Mouse (Mus musculus): ENCODE results near the gene Atrnl1. TPM values are rescaled to one million over a fixed set of nuclear protein-coding genes. Genes with fewer than 3 reads are reported as not detected.

Atrnl1 gene
- polyA plus RNA-seq, 1 experiment from 2014 or later = 1.8 TPM

DNA sequence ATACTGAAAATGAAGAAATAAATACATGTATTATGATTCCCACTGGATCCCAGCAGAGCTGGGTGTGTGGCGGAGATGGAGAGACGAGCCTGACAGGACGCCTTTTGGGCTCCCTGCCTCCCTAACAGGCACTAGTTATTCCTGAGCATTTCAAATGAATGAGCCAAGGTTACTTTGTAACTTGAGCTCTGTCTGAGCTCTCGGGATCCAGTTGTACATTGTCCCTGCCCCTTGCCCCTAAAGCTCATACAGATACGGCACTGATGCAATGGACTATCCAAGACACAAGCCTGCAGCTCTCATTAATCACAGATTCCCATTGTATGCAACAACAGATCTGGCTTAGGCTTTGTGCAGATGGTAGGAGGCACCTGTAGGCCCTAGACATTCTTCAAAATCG lies 464.4 kb downstream of the Atrnl1 start:
- no peak overlapping the region for H3K4me2 ChIP-seq
- H3K4me1 ChIP-seq = no peaks in the 10 kb centered on the region
- H3K36me3 ChIP-seq = no peaks in the 10 kb centered on the region
- H3K9ac ChIP-seq = no peak overlapping the region
- 59% methylated on average over 6 of the region's 6 CpGs for WGBS (ENCODE audit: insufficient replicate concordance)
- H3K27ac ChIP-seq = no peak overlapping the region
- no peaks in the 10 kb centered on the region for H3K27me3 ChIP-seq (replicated peaks)
- ATAC-seq = no peak
- H3K9me3 ChIP-seq (replicated peaks) = no peaks in the 10 kb centered on the region
- H3K4me3 ChIP-seq = no peak overlapping the region

DNA sequence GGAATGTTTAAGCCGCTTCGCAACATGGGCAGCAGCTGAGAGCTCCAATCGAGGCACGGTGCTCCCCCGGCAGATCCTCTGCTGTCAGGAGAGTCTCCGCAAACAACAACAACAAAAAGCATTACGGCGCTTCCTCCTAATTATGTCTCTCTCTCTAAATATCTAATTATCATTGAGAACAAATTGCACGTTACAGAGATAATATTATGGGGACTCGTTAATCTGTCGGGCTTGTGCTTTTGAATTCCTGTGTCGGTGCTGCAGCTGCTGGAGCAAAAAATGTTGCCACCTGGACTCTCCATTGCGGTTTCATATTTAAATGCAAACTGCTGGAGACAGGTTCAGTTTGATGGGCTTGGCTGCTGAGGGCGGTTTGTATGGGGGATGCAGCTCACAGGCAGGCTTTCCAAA lies 466.1 kb downstream of the Atrnl1 start:
- no peak overlapping the region for H3K4me2 ChIP-seq
- 77% methylated on average over 14 of the region's 14 CpGs for WGBS (ENCODE audit: insufficient replicate concordance)
- H3K4me3 ChIP-seq = no peak overlapping the region
- H3K36me3 ChIP-seq = no peaks in the 10 kb centered on the region
- no peak overlapping the region for H3K9ac ChIP-seq
- no peak overlapping the region for H3K27ac ChIP-seq
- no peaks in the 10 kb centered on the region for H3K4me1 ChIP-seq
- H3K27me3 ChIP-seq (replicated peaks) = no peaks in the 10 kb centered on the region
- no peaks in the 10 kb centered on the region for H3K9me3 ChIP-seq (replicated peaks)
- no peak for ATAC-seq

DNA sequence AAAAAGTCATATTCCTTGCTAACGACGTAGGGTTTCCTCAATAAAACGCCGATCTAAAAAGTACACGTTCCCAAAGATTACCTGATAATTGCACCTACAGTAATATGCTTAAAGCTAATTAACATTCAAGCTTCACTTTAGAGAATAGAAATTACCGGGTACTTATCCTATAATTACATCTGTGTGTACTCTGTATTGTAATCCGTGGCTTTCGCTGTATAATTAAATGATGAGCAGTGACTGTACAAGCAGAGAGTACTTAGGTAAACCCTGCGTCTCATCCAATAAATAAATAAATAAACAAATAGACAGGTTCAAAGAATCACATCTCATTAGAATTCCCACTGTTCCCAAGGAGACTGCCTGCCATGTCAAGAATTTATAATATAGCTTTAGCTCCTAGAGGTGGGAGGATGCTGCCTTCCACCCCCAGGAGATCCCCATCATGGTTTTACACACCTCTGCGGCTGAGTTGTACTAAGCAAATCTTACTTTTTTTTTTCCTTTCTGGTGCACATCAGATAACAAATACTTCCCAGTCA lies 466.8 kb downstream of the Atrnl1 start:
- Histone ChIP-seq H3K4me1 (no peaks in the 10 kb centered on the region), H3K4me3 (no peak overlapping the region), H3K27ac (no peak overlapping the region), H3K9me3 (replicated peaks) (no peaks in the 10 kb centered on the region), H3K4me2 (no peak overlapping the region), H3K27me3 (replicated peaks) (no peaks in the 10 kb centered on the region), H3K9ac (no peak overlapping the region), H3K36me3 (no peaks in the 10 kb centered on the region)
- ATAC-seq = no peak
- 82% methylated on average over 10 of the region's 10 CpGs for WGBS (ENCODE audit: insufficient replicate concordance)

GRCm38 (mm10) chr19:58080168-58080567 lies 469.3 kb downstream of the Atrnl1 start:
- WGBS (ENCODE audit: insufficient replicate concordance) = 79% methylated on average over 6 of the region's 6 CpGs
- no peak overlapping the region for H3K4me2 ChIP-seq
- H3K9me3 ChIP-seq (replicated peaks) = no peaks in the 10 kb centered on the region
- no peak overlapping the region for H3K27ac ChIP-seq
- no peaks in the 10 kb centered on the region for H3K27me3 ChIP-seq (replicated peaks)
- H3K4me3 ChIP-seq = no peak overlapping the region
- H3K36me3 ChIP-seq = no peaks in the 10 kb centered on the region
- no peak overlapping the region for H3K9ac ChIP-seq
- ATAC-seq = no peak
- H3K4me1 ChIP-seq = no peaks in the 10 kb centered on the region

GRCm38 (mm10) chr19:58082751-58083150 lies 471.9 kb downstream of the Atrnl1 start:
- H3K4me2 ChIP-seq = no peak overlapping the region
- H3K27ac ChIP-seq = no peak overlapping the region
- no peaks in the 10 kb centered on the region for H3K36me3 ChIP-seq
- H3K4me3 ChIP-seq = no peak overlapping the region
- H3K4me1 ChIP-seq = no peaks in the 10 kb centered on the region
- WGBS (ENCODE audit: insufficient replicate concordance) = 88% methylated on average over 19 of the region's 19 CpGs
- H3K9ac ChIP-seq = no peak overlapping the region
- H3K27me3 ChIP-seq (replicated peaks) = no peaks in the 10 kb centered on the region
- no peaks in the 10 kb centered on the region for H3K9me3 ChIP-seq (replicated peaks)
- ATAC-seq = no peak

DNA sequence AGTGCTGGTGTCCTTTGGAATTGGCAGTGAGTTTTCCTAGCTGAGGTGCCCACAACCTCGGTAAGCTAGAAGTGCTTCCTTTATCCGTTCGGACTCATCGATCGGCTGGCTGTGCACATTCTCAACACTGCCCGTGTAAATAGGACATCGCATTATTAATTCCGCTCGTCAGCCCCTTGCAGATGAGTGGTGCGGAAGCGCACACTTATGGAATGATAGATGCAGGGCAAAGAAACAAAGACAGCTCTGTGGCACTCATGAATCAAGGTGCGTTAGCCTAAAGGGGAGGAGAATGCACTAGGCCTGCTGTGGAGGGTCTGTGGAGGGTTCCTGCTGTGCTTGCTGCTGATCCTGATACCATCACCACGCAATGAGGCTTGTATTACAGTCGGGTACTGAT lies 474.0 kb downstream of the Atrnl1 start:
- no peaks in the 10 kb centered on the region for H3K36me3 ChIP-seq
- H3K27ac ChIP-seq = no peak overlapping the region
- H3K9ac ChIP-seq = no peak overlapping the region
- no peaks in the 10 kb centered on the region for H3K27me3 ChIP-seq (replicated peaks)
- H3K4me2 ChIP-seq = no peak overlapping the region
- WGBS (ENCODE audit: insufficient replicate concordance) = 86% methylated on average over 14 of the region's 14 CpGs
- H3K9me3 ChIP-seq (replicated peaks) = no peaks in the 10 kb centered on the region
- H3K4me1 ChIP-seq = no peaks in the 10 kb centered on the region
- H3K4me3 ChIP-seq = no peak overlapping the region
- ATAC-seq = no peak

- Histone ChIP-seq H3K4me2 (no peak overlapping the region), H3K27ac (no peak overlapping the region), H3K9ac (no peak overlapping the region), H3K27me3 (replicated peaks) (no peaks in the 10 kb centered on the region), H3K4me1 (no peaks in the 10 kb centered on the region), H3K4me3 (no peak overlapping the region), H3K9me3 (replicated peaks) (no peaks in the 10 kb centered on the region), H3K36me3 (no peaks in the 10 kb centered on the region)
- ATAC-seq = no peak
- 57% methylated on average over 8 of the region's 8 CpGs for WGBS (ENCODE audit: insufficient replicate concordance)
Measured at GRCm38 (mm10) chr19:58086734-58087133, 475.9 kb downstream of the Atrnl1 start.

DNA sequence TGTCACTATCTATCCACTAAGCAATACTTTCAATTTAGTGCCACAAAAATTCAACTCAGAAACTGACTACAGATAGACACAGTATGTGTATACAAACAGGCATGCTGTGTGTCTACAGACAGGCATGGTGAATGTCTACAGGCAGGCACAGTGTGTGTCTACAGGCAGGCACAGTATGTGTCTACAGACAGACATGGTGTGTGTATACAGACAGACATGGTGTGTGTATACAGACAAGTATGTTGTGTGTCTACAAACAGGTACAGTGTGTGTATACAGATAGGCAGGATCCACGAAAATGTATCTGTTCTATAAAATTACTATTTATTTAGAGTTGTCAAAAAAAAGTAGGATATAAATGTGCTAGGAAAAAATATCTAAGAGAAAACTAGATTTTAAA lies 477.1 kb downstream of the Atrnl1 start:
- ATAC-seq = no peak
- no peak overlapping the region for H3K4me2 ChIP-seq
- H3K27me3 ChIP-seq (replicated peaks) = no peaks in the 10 kb centered on the region
- H3K4me3 ChIP-seq = no peak overlapping the region
- WGBS (ENCODE audit: insufficient replicate concordance) = 47% methylated on average over 1 of the region's 1 CpGs
- H3K36me3 ChIP-seq = no peaks in the 10 kb centered on the region
- no peak overlapping the region for H3K27ac ChIP-seq
- H3K9me3 ChIP-seq (replicated peaks) = no peaks in the 10 kb centered on the region
- H3K4me1 ChIP-seq = no peaks in the 10 kb centered on the region
- no peak overlapping the region for H3K9ac ChIP-seq

- Histone ChIP-seq H3K27ac (no peak overlapping the region), H3K9ac (no peak overlapping the region), H3K27me3 (replicated peaks) (no peaks in the 10 kb centered on the region), H3K4me3 (no peak overlapping the region), H3K9me3 (replicated peaks) (no peaks in the 10 kb centered on the region), H3K4me2 (no peak overlapping the region), H3K36me3 (no peaks in the 10 kb centered on the region), H3K4me1 (no peaks in the 10 kb centered on the region)
- WGBS (ENCODE audit: insufficient replicate concordance) = 63% methylated on average over 7 of the region's 7 CpGs
- no peak for ATAC-seq
Measured at GRCm38 (mm10) chr19:58088433-58088832, 477.6 kb downstream of the Atrnl1 start.

GRCm38 (mm10) chr19:58091911-58092310 lies 481.1 kb downstream of the Atrnl1 start:
- Histone ChIP-seq H3K4me3 (no peak overlapping the region), H3K4me2 (no peak overlapping the region), H3K36me3 (no peaks in the 10 kb centered on the region), H3K9ac (no peak overlapping the region), H3K27ac (no peak overlapping the region), H3K4me1 (no peaks in the 10 kb centered on the region), H3K27me3 (replicated peaks) (no peaks in the 10 kb centered on the region), H3K9me3 (replicated peaks) (no peaks in the 10 kb centered on the region)
- ATAC-seq = no peak
- WGBS (ENCODE audit: insufficient replicate concordance) = 85% methylated on average over 16 of the region's 16 CpGs

GRCm38 (mm10) chr19:58094781-58095543 lies 484.1 kb downstream of the Atrnl1 start:
- Histone ChIP-seq H3K4me2 (no peak overlapping the region), H3K36me3 (no peaks in the 10 kb centered on the region), H3K27me3 (replicated peaks) (no peaks in the 10 kb centered on the region), H3K9me3 (replicated peaks) (no peaks in the 10 kb centered on the region), H3K4me1 (no peaks in the 10 kb centered on the region), H3K9ac (no peak overlapping the region), H3K27ac (no peak overlapping the region), H3K4me3 (no peak overlapping the region)
- no peak for ATAC-seq
- 69% methylated on average over 14 of the region's 14 CpGs for WGBS (ENCODE audit: insufficient replicate concordance)

DNA sequence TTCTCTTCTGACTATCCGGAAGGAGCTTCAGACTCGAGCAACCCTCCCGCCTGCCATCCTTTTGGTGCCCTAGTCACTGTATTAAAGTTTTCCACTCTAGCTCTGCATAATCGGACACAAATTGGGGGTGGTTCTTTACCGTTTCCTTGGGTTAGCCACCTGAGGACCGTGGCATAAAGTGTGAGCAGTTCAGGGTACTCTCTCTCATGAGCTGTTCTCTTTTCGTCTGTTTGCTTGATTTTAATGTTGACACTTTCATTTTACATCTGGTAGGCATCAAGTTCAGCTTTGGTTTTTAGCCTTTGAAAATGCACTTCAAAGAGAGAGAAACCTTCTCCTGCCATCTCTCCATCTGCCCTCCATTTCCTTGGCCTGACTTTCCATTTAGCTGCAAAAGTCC lies 484.9 kb downstream of the Atrnl1 start:
- H3K9me3 ChIP-seq (replicated peaks) = no peaks in the 10 kb centered on the region
- no peak overlapping the region for H3K27ac ChIP-seq
- ATAC-seq = no peak
- no peak overlapping the region for H3K9ac ChIP-seq
- H3K27me3 ChIP-seq (replicated peaks) = no peaks in the 10 kb centered on the region
- H3K4me2 ChIP-seq = no peak overlapping the region
- no peak overlapping the region for H3K4me3 ChIP-seq
- no peaks in the 10 kb centered on the region for H3K36me3 ChIP-seq
- 80% methylated on average over 7 of the region's 7 CpGs for WGBS (ENCODE audit: insufficient replicate concordance)
- no peaks in the 10 kb centered on the region for H3K4me1 ChIP-seq

- WGBS (ENCODE audit: insufficient replicate concordance) = 51% methylated on average over 2 of the region's 2 CpGs
Measured at GRCm38 (mm10) chr19:58097195-58097594, 486.4 kb downstream of the Atrnl1 start.

More at GRCm38 (mm10) chr19:58097195-58097594, 486.4 kb downstream of the Atrnl1 start:
- Histone ChIP-seq H3K27ac (no peak overlapping the region), H3K36me3 (no peaks in the 10 kb centered on the region), H3K4me2 (no peak overlapping the region), H3K9ac (no peak overlapping the region), H3K4me3 (no peak overlapping the region), H3K27me3 (replicated peaks) (no peaks in the 10 kb centered on the region), H3K9me3 (replicated peaks) (no peaks in the 10 kb centered on the region), H3K4me1 (no peaks in the 10 kb centered on the region)
- ATAC-seq = no peak

Measured in liver, embryonic 12.5 days (tissue).